Mouse (Mus musculus) activated CD4-positive, CD25-positive, alpha-beta regulatory T cell (primary cell): ENCODE results near the gene Epn1. TPM values are rescaled to one million over a fixed set of nuclear protein-coding genes. Genes with fewer than 3 reads are reported as not detected.

ENCODE experiments used
- polyA plus RNA-seq, 2 experiments: library from polyadenylated mRNA; unstranded; fragments of 100-300 nt; shearing (Covaris generic); gene quantifications; one replicate each; pipeline ENCODE4 v1.2.1; 2017

Gene Epn1
- 10 to 100 TPM; 27.6 to 38.0 TPM for polyA plus RNA-seq

DNA sequence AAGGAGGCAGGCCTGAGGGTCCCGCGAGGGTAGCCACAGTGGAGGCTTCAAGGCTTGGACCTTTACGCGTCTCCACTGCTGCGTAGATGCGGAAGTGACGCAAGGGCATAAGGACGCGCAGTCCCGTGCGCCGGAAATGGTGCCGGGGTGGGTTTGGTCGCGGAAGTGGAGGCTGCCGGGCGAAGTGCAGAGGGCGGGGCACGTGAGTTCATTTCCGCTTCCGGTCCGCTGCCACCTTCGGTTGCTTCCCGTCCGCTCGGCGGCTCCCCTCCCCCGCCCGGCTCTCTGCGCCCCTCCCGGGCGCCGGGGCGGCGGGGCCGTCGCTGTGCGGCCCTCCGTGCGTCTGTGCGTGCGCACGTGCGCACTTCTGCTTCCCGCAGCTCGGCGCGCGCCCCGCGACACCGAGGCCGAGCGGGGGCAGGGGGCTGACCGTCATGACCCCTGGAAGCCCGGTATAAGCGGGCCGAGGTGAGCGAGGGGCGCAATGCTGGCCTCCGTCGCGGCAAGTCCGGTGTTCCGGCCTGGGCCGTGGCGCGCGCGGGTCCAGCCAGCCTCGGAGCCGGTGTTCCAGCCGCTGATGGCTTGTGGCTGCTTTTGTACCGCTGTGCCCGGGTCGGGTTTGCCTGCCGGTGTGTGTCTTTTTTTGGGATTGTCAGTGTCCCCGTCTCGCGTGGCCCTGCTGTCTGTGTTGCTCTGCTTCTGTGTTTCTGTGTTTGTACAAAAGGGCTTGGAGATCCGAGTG is at the start of gene Epn1:
TSS of gene Epn1 (plus strand) at position 226 of the 742 bp plus-strand sequence.

DNA sequence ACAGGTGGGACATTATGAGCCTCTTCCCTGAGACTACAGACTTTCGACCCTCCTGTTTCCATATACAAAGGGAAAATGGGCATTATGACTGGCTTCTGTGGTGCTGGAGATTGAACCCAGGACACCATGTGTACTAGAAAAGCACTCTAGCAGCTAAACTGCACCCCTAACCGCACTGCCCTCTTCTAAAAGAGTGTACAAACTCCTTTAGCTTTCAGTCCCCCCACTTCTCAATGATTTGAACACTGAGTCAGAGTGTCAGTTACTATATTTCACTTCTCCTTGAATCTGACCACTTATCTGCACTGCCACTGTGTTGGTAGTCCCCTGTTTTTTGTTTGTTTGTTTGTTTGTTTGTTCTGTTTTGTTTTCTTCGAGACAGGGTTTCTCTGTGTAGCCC is 46.2 kb upstream of the Epn1 start, which contains the start of gene 4632433K11Rik:
TSS of gene 4632433K11Rik (plus strand) at position 301 of the 400 bp plus-strand sequence.

DNA sequence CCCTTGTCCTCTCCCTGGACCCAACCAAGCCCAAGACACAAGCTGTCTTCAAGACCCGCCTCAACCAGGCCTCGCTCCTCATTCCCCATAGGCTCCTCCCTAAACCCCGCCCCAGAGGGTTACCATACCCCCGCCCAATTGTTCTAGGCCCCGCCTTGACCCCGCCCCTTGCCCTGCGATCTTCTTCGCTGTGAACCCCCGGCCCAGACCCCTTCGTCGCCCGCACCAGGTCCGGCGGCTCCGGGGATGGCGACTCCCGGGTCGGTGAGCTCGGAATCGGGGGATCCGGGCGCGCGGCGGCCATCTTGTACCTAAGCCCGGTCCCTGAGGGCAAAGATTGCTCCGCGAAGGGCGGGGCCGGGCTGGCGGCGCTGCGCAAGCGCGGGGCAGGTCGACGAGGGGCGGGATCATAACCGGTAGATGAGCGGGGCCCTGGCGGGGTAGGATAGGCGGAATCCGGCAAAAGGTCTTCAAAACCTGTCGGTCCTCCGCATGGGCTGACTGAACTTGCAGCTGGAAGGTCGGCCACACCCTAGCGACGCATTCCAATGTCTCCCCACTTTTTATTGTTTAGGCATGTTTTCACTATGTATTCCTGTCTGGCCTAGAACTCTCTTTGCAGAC is 41.8 kb upstream of the Epn1 start, which contains the start of gene Zfp784:
TSS of gene Zfp784 (minus strand) at position 338 of the 624 bp plus-strand sequence.

DNA sequence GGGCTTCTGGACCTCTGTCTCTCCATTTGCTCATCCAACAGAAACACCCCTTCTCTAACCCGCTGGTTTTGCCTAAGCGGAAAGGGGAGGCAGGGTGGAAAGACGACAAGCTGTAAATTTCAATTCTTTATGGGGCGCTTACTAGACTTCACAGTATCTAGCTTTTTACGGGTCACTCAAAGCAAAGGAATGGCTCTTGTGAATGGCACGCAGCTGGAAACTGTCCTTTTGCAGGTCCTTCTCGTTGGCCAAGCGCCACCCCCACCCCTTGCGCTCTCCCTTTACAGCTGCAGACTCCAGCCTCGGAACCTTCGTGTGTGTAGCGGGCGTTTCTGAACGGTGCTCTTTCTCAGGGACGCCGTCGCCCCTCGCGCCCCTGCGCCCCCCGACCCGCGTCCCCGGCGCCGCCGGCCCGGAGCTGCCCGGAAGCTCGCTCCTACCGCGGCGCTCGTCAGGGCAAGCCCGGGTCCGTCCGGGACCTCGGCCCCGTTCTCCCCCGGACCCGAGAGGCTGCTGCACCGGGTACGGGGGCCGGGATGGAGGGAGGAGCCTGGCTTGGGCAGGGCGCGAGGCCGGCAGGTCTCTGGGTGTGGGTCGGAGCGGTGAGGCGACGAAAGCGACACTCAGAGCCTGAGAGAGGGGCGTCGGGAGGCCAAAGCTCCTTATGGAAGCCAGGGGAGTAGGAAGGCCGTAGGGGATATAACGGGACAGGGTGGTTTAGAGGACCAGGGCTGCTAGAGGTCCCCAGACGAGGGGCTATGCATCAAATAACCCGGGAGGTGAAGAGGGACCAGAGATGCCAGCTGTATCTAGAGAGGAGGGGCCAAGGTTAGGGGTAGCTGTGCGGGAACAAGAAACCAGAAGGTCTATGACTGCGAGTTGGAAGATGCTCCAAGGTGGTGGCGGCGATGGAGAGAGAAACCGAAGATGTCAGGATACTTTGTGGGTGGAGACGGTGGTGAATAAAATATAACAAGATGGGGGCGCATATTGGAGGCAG is 28.5 kb upstream of the Epn1 start, which contains the start of gene Zfp580:
TSS of gene Zfp580 (plus strand) at position 346 of the 1,000 bp plus-strand sequence.

DNA sequence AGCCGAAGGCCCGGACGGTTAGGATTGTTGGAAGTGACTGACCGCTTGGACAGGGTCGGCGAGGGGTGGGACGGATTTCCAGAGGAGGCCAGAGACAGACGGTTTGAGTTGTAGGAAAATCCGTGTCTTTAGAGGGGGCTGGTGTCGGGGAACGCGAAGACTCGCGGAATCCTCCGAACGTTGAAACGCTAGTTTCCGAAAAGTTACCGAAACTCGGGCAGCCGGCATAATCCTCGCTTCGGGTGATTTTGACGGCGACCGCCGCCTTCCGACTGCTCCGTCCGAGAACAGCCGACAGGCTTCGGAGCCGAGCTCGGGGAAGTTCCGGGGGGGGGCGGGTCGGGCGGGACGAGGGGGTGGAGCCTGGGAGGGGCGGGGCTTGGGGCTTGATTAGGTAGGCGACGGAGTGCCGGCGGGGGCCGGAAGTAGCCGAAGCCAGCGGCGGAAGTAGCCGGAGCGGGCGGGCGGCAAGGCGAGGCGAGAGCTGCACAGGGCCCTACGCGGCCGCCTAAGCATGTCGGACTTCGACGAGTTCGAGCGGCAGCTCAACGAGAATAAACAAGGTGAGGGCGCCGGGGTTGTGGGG is 18.2 kb upstream of the Epn1 start, which contains the start of gene U2af2:
TSS of gene U2af2 (plus strand) at position 370 of the 586 bp plus-strand sequence.

DNA sequence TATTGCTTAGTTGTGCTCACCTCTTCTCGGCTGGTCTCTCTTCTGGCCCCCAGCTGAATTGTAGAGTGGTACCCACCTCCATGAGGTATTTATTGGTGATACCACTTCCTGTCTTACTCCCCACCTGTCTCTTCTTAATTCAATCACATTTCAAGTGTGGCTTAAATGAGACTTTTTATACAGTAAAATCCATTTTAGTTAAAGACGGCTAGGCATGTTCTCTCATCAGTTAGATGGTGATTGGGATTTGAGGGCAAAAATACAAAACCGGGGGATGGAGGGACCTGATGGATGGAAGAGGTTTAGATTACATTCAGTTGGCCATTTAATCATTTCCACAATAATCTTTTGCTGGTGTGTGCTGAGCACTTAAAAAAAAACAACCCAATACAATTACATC is 36.8 kb downstream of the Epn1 start, which contains the start of gene Rfpl4:
TSS of gene Rfpl4 (minus strand) at position 101 of the 400 bp plus-strand sequence.

DNA sequence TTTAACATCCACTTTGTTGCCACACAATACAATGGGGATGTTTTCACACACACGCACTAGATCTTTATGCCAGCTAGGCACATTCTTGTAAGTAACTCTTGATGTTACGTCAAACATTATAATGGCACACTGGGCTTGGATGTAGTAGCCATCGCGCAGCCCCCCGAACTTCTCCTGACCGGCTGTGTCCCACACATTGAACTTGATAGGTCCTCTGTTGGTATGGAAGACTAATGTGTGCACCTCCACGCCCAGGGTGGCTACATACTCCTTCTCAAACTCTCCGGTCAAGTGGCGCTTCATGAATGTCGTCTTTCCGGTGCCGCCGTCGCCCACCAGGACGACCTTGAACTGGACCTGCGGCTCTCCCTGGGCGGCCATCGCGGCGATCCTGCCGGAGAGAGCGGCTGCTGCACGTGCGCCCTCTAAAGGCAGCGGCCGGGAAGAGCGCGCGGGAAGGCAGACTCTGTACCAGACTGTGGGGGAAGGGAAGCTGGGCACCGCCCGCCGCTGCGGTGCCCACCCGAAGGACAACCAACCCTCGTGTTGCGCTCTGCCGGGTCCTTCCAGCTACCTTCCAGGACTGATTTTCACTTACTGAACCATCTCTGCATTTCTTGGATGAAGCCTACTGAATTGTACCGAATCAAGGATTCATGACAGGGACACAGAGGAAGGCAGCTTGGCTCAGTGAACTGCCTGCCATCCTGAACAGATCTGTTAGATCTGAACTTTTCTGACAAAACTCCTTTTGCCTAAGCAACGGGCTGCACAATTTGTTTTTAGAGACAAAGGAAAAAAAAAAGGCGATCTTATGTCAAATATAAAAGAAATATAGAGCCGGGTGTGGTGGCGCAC is 45.7 kb downstream of the Epn1 start, which contains the start of gene Rasl2-9:
TSS of gene Rasl2-9 (minus strand) at position 402 of the 858 bp plus-strand sequence.

Other genes with a start within 250 kb of the Epn1 start
- not detected for gene Shisa7, start 235.5 kb upstream of the Epn1 start, polyA plus RNA-seq
- 10 to 100 TPM; 46.9 to 52.2 TPM for gene Isoc2b, start 210.0 kb upstream of the Epn1 start, polyA plus RNA-seq
- under 1 TPM; 0.37 to 0.84 TPM for gene Isoc2a, start 203.1 kb upstream of the Epn1 start, polyA plus RNA-seq
- under 1 TPM in 1 of 2 experiments, not detected in 1; 0.32 TPM for gene Gm36210, start 173.7 kb upstream of the Epn1 start, polyA plus RNA-seq
- 1 to 10 TPM; 2.2 to 3.1 TPM for gene Zfp628, start 165.0 kb upstream of the Epn1 start, polyA plus RNA-seq
- under 1 TPM; 0.49 to 0.79 TPM for gene Nat14, start 158.2 kb upstream of the Epn1 start, polyA plus RNA-seq
- not detected for gene Ssc5d, start 154.4 kb upstream of the Epn1 start, polyA plus RNA-seq
- gene Sbk2, start 115.8 kb upstream of the Epn1 start, polyA plus RNA-seq, result not detected
- gene Sbk3, start 109.1 kb upstream of the Epn1 start, polyA plus RNA-seq, result under 1 TPM in 1 of 2 experiments, not detected in 1; 0.05 TPM
- 10 to 100 TPM; 17.7 to 19.5 TPM for gene Zfp579, start 84.1 kb upstream of the Epn1 start, polyA plus RNA-seq
- 10 to 100 TPM; 31.1 to 33.7 TPM for gene Zfp524, start 65.8 kb upstream of the Epn1 start, polyA plus RNA-seq
- gene Fiz1, start 65.5 kb upstream of the Epn1 start, polyA plus RNA-seq, result 10 to 100 TPM; 33.4 to 36.2 TPM
- 10 to 100 TPM in 1 of 2 experiments, 1 to 10 TPM in 1; 6.4 to 29.3 TPM for gene Gm44973, start 64.7 kb upstream of the Epn1 start, polyA plus RNA-seq
- 10 to 100 TPM; 10.4 to 11.4 TPM for gene Zfp865, start 59.9 kb upstream of the Epn1 start, polyA plus RNA-seq
- gene Ccdc106, start 59.7 kb upstream of the Epn1 start, polyA plus RNA-seq, result under 1 TPM; 0.18 to 0.86 TPM
- not detected for gene 4632433K11Rik, start 46.1 kb upstream of the Epn1 start, polyA plus RNA-seq
- gene Zfp784, start 41.8 kb upstream of the Epn1 start, polyA plus RNA-seq, result 1 to 10 TPM; 3.4 to 4.9 TPM
- 10 to 100 TPM in 1 of 2 experiments, 1 to 10 TPM in 1; 8.3 to 15.8 TPM for gene Zfp580, start 28.7 kb upstream of the Epn1 start, polyA plus RNA-seq
- 10 to 100 TPM; 87.8 to 91.8 TPM for gene U2af2, start 18.1 kb upstream of the Epn1 start, polyA plus RNA-seq
- gene Rfpl4, start 36.7 kb downstream of the Epn1 start, polyA plus RNA-seq, result not detected
- under 1 TPM in 1 of 2 experiments, not detected in 1; 0.31 TPM for gene Rasl2-9, start 45.7 kb downstream of the Epn1 start, polyA plus RNA-seq
- under 1 TPM; 0.01 to 0.15 TPM for gene Vmn1r55, start 69.4 kb downstream of the Epn1 start, polyA plus RNA-seq
- gene Vmn1r56, start 116.5 kb downstream of the Epn1 start, polyA plus RNA-seq, result not detected
- gene Vmn1r57, start 138.3 kb downstream of the Epn1 start, polyA plus RNA-seq, result not detected